Mouse (Mus musculus): ENCODE data around the gene Popdc2. TPM values are rescaled to one million over a fixed set of nuclear protein-coding genes. Genes with fewer than 3 reads are reported as not detected.
A peak's percentile ranks its signal among the peaks of the same experiment; 100 is the strongest.

The Popdc2 gene
- polyA plus RNA-seq, 1 experiment: 8.1 TPM

- Histone ChIP-seq H3K27me3 (ENCODE audit: control insufficient read depth) (no peaks in the 10 kb centered on the region), H3K4me3 (replicated peaks) (no peak overlapping the region), H3K9me3 (ENCODE audit: control insufficient read depth, low read length) (no peaks in the 10 kb centered on the region), H3K36me3 (ENCODE audit: control insufficient read depth) (peaks cover 4% of the 10 kb centered on the region; the same call in 1 of the 2 replicates), H3K4me1 (ENCODE audit: control insufficient read depth) (peaks cover 48% of the 10 kb centered on the region)
- TF ChIP-seq GATA1 (IDR thresholded peaks at IDR 0.05; ENCODE audit: low read length) (no peak), TAL1 (IDR thresholded peaks at IDR 0.05; ENCODE audit: low read length) (no peak)
These were observed 1.2 kb downstream of the Popdc2 start for GRCm38 (mm10) chr16:38363256-38363595.

DNA sequence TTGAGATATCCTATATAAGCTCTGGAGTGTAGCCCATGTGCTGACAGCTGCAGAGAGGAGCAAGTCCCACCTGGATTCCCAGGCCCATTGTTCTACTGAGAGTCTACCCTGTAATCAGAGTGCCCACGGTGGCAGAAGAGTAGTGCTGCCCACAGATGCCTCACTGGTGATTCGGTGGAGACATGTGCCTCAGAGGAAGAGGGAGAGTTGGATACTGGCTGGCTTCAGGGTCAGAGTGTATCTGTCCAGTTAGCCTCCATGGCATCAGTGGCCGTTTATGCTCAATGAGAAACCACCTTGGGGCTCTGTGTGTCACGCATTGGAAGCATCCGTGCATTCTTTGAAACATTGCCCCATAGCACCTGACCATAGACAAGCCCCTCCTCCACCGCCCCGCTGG is 1.6 kb downstream of the Popdc2 start:
- H3K4me3 ChIP-seq (replicated peaks): no peak overlapping the region
- TF ChIP-seq TAL1 (IDR thresholded peaks at IDR 0.05; ENCODE audit: low read length) (no peak), GATA1 (IDR thresholded peaks at IDR 0.05; ENCODE audit: low read length) (no peak)

DNA sequence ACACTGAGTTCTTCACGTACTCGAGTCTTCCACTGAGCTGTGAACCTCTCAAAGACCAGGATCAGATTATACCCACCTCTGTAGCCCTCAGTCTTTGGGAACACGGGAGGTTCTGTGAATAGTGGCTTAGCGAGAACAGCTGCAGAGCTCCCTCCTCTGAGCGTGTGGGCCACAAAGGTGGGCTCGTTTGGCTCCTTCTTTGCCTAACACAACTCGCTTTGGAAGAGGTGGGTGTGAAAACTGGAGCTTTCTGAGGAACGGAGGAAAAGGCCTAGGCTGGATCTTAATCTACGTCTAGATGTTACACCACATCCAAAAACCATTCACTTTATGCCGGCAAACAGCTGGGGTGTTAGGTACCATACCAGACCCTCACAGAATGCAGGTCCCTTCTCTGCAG is 3.4 kb downstream of the Popdc2 start:
- Histone ChIP-seq H3K27me3 (ENCODE audit: control insufficient read depth) (no peaks in the 10 kb centered on the region), H3K36me3 (ENCODE audit: control insufficient read depth) (peaks cover 4% of the 10 kb centered on the region), H3K4me3 (replicated peaks) (no peak overlapping the region), H3K9me3 (ENCODE audit: control insufficient read depth, low read length) (no peaks in the 10 kb centered on the region), H3K4me1 (ENCODE audit: control insufficient read depth) (peaks cover 62% of the 10 kb centered on the region)
- no peak for TF ChIP-seq GATA1 (IDR thresholded peaks at IDR 0.05; ENCODE audit: low read length)
- TF ChIP-seq TAL1 (IDR thresholded peaks at IDR 0.05; ENCODE audit: low read length): no peak

More for the DNA sequence above, 1.6 kb downstream of the Popdc2 start:
- H3K27me3 ChIP-seq (ENCODE audit: control insufficient read depth): no peaks in the 10 kb centered on the region
- peaks cover 52% of the 10 kb centered on the region for H3K4me1 ChIP-seq (ENCODE audit: control insufficient read depth)
- peaks cover 4% of the 10 kb centered on the region; the same call in 1 of the 2 replicates for H3K36me3 ChIP-seq (ENCODE audit: control insufficient read depth)
- H3K9me3 ChIP-seq (ENCODE audit: control insufficient read depth, low read length): no peaks in the 10 kb centered on the region

- TF ChIP-seq TAL1 (IDR thresholded peaks at IDR 0.05; ENCODE audit: low read length): no peak
- TF ChIP-seq GATA1 (IDR thresholded peaks at IDR 0.05; ENCODE audit: low read length): no peak
- Histone ChIP-seq H3K4me3 (replicated peaks) (no peak overlapping the region), H3K27me3 (ENCODE audit: control insufficient read depth) (no peaks in the 10 kb centered on the region), H3K9me3 (ENCODE audit: control insufficient read depth, low read length) (no peaks in the 10 kb centered on the region), H3K36me3 (ENCODE audit: control insufficient read depth) (peaks cover 11% of the 10 kb centered on the region), H3K4me1 (ENCODE audit: control insufficient read depth) (peaks cover 69% of the 10 kb centered on the region)
These were observed 4.2 kb downstream of the Popdc2 start for GRCm38 (mm10) chr16:38366231-38366630.

DNA sequence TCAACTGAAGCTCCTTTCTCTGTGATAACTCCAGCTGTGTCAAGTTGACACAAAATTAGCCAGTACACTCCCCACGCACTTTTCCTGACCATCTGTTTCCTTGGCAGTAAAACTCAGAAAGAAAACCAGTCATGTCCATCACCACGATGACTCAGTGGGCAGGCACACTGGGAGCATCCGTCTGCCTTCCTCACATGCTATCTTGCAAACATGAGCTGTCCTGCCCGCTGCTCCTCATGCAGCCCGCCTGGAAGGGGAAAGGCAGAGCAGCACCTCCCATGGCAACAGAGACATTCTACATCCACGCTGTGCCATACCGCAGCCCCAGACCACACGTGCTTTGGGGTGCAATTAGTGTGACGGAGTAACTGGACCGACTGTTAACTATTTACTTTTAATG is 6.3 kb downstream of the Popdc2 start:
- Histone ChIP-seq H3K9me3 (ENCODE audit: control insufficient read depth, low read length) (no peaks in the 10 kb centered on the region), H3K4me1 (ENCODE audit: control insufficient read depth) (peaks cover 75% of the 10 kb centered on the region), H3K36me3 (ENCODE audit: control insufficient read depth) (peaks cover 18% of the 10 kb centered on the region), H3K27me3 (ENCODE audit: control insufficient read depth) (no peaks in the 10 kb centered on the region), H3K4me3 (replicated peaks) (no peak overlapping the region)
- TF ChIP-seq GATA1 (IDR thresholded peaks at IDR 0.05; ENCODE audit: low read length): no peak
- TF ChIP-seq TAL1 (IDR thresholded peaks at IDR 0.05; ENCODE audit: low read length): no peak

DNA sequence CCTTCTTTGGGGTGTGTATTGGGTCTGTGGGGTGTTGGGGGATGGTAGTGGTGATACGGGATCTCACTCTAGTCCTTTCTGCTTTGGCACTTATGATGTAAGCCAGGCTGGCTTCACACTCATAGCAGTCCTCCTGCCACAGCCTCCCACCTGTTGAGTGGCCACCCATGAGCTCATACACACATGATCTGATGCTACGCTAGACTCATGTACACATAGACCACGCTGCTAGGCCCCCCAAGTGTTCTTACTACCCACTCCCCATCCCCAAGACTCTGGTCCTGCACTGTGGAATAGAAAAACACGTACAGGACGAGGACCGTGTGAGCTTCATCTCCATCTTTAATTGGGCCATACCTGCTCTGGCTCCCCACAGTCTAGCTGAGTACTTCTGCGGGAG is 7.0 kb downstream of the Popdc2 start:
- no peaks in the 10 kb centered on the region for H3K27me3 ChIP-seq (ENCODE audit: control insufficient read depth)
- peaks cover 25% of the 10 kb centered on the region for H3K36me3 ChIP-seq (ENCODE audit: control insufficient read depth)
- no peaks in the 10 kb centered on the region for H3K9me3 ChIP-seq (ENCODE audit: control insufficient read depth, low read length)
- H3K4me1 ChIP-seq (ENCODE audit: control insufficient read depth): peaks cover 75% of the 10 kb centered on the region
- no peak for TF ChIP-seq GATA1 (IDR thresholded peaks at IDR 0.05; ENCODE audit: low read length)
- no peak for TF ChIP-seq TAL1 (IDR thresholded peaks at IDR 0.05; ENCODE audit: low read length)
- no peak overlapping the region for H3K4me3 ChIP-seq (replicated peaks)

DNA sequence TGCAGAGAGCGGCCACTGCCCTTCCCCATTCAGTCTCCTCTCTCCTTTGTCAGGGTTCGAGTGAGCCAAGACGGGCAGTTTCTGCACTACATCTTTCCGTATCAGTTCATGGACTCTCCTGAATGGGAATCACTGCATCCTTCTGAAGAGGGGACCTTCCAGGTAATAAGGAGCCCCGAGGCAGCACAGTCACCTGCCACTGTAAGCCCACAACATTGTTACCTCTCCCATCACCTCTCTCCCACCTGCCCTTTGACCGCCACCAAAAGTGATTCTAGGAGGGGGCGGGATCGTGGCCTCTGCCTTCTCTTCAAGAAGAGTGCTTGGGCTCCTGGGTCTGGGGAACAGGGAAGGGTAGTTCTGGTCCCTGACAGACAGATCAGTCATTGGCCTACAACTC is 7.4 kb downstream of the Popdc2 start:
- Histone ChIP-seq H3K4me3 (replicated peaks) (no peak overlapping the region), H3K4me1 (ENCODE audit: control insufficient read depth) (peaks cover 79% of the 10 kb centered on the region), H3K27me3 (ENCODE audit: control insufficient read depth) (no peaks in the 10 kb centered on the region), H3K9me3 (ENCODE audit: control insufficient read depth, low read length) (no peaks in the 10 kb centered on the region), H3K36me3 (ENCODE audit: control insufficient read depth) (peaks cover 29% of the 10 kb centered on the region)
- TF ChIP-seq TAL1 (IDR thresholded peaks at IDR 0.05; ENCODE audit: low read length): no peak
- TF ChIP-seq GATA1 (IDR thresholded peaks at IDR 0.05; ENCODE audit: low read length): no peak

GRCm38 (mm10) chr16:38369992-38370484 is 8.0 kb downstream of the Popdc2 start:
- no peak overlapping the region for H3K4me3 ChIP-seq (replicated peaks)
- H3K9me3 ChIP-seq (ENCODE audit: control insufficient read depth, low read length): no peaks in the 10 kb centered on the region
- H3K36me3 ChIP-seq (ENCODE audit: control insufficient read depth): peaks cover 35% of the 10 kb centered on the region
- peaks cover 81% of the 10 kb centered on the region for H3K4me1 ChIP-seq (ENCODE audit: control insufficient read depth)
- H3K27me3 ChIP-seq (ENCODE audit: control insufficient read depth): no peaks in the 10 kb centered on the region
- no peak for TF ChIP-seq TAL1 (IDR thresholded peaks at IDR 0.05; ENCODE audit: low read length)
- TF ChIP-seq GATA1 (IDR thresholded peaks at IDR 0.05; ENCODE audit: low read length): no peak

- H3K4me3 ChIP-seq (replicated peaks): peak overlapping the region; percentile 81
- H3K36me3 ChIP-seq (ENCODE audit: control insufficient read depth): peaks cover 43% of the 10 kb centered on the region
- H3K9me3 ChIP-seq (ENCODE audit: control insufficient read depth, low read length): no peaks in the 10 kb centered on the region
- H3K27me3 ChIP-seq (ENCODE audit: control insufficient read depth): no peaks in the 10 kb centered on the region
- peaks cover 82% of the 10 kb centered on the region for H3K4me1 ChIP-seq (ENCODE audit: control insufficient read depth)
- TF ChIP-seq TAL1 (IDR thresholded peaks at IDR 0.05; ENCODE audit: low read length) (no peak), GATA1 (IDR thresholded peaks at IDR 0.05; ENCODE audit: low read length) (no peak)
These were observed 8.8 kb downstream of the Popdc2 start for GRCm38 (mm10) chr16:38370633-38371374.
